In genomic region chr4:88954045-88954444, GRCm38 (mm10) we compare ENCODE assay signal across 21 mouse cellular contexts.
DNase-seq lines count a peak whose midpoint lies in the region; TF ChIP-seq lines count a peak whose summit lies in the region.
"Had no signal": no experiment of that assay in that cellular context is flagged by ENCODE, and none has a peak within 500 bp of the region (broad histone marks: within the 10 kb centered on the region; RNA-seq: fewer than 3 reads in every experiment).

No protein-coding gene starts in this region.

- H3K4me1 ChIP-seq in embryonic fibroblast, embryonic 13.5 days (ENCODE audit: control insufficient read depth, insufficient read depth, low read length), result peaks cover 18% of the 10 kb centered on the region
- H3K4me1 ChIP-seq: embryonic facial prominence, embryonic 12.5 days had no signal

- H3K4me3 ChIP-seq in C2C12 (ENCODE audit: insufficient read depth, poor library complexity, severe bottlenecking), result no peak overlapping the region
- H3K4me3 ChIP-seq in embryonic fibroblast, embryonic 13.5 days (ENCODE audit: insufficient read depth, low read length), result no peak overlapping the region
- H3K4me3 ChIP-seq: embryonic facial prominence, embryonic 10.5 days; embryonic facial prominence, embryonic 12.5 days; erythroblast, embryonic 14.5 days; forebrain, embryonic 10.5 days; forebrain, embryonic 12.5 days had no signal

- no peak for TF ChIP-seq CTCF in C2C12 (IDR thresholded peaks at IDR 0.05; ENCODE audit: control insufficient read depth, insufficient read depth, insufficient read length)
- TF ChIP-seq CTCF in embryonic fibroblast, embryonic 13.5 days (IDR thresholded peaks at IDR 0.05; ENCODE audit: borderline replicate concordance, insufficient read depth, low read length), result no peak

- no peaks in the 10 kb centered on the region for H3K36me3 ChIP-seq in C2C12 (ENCODE audit: control insufficient read depth, insufficient read depth)
- H3K36me3 ChIP-seq: embryonic facial prominence, embryonic 10.5 days; embryonic facial prominence, embryonic 12.5 days; forebrain, embryonic 10.5 days; forebrain, embryonic 12.5 days had no signal

- H3K27me3 ChIP-seq in C2C12 (ENCODE audit: control insufficient read depth, insufficient read depth, insufficient read length), result no peaks in the 10 kb centered on the region
- H3K27me3 ChIP-seq: embryonic facial prominence, embryonic 12.5 days; forebrain, embryonic 12.5 days; Patski had no signal

- H3K79me3 ChIP-seq in C2C12 (ENCODE audit: low read depth), result peaks cover 13% of the 10 kb centered on the region

- peak overlapping the region; percentile 60 for H3K27ac ChIP-seq in embryonic fibroblast, embryonic 13.5 days (ENCODE audit: insufficient read depth, low read length)
- H3K27ac ChIP-seq: embryonic facial prominence, embryonic 10.5 days; embryonic facial prominence, embryonic 12.5 days; forebrain, embryonic 10.5 days; forebrain, embryonic 12.5 days had no signal

- H3K79me2 ChIP-seq in C2C12 (ENCODE audit: control insufficient read depth, insufficient read depth), result peaks cover 47% of the 10 kb centered on the region

- no peak overlapping the region for H3ac ChIP-seq in C2C12 (ENCODE audit: control insufficient read depth, insufficient read length, low read depth)

- peak; percentile 37 for DNase-seq in 3134 (ENCODE audit: extremely low read depth, insufficient read length, low spot score)
- DNase-seq in urinary bladder, postnatal 10 days (ENCODE audit: low spot score), result no peak
- DNase-seq in natural killer cell, adult 2 months (ENCODE audit: low spot score in 2 of 2), result no peak
- no peak for DNase-seq in spleen, postnatal 10 days (ENCODE audit: low spot score in 2 of 2)
- DNase-seq: adrenal gland, adult 8-10 months; adrenal gland, postnatal 14 days; adrenal gland, postnatal 36 days; B cell, adult 2 months; cerebellum, adult 11-12 months; cerebellum, adult 2 months; cerebellum, adult 9-10 months; cerebellum, postnatal 10 days; cerebellum, postnatal 25 days had no signal

- no peak for TF ChIP-seq POLR2A in embryonic fibroblast, embryonic 13.5 days (IDR thresholded peaks at IDR 0.05; ENCODE audit: low read depth, low read length)

TF ChIP-seq in C2C12, 6 proteins besides CTCF, POLR2A, EP300 and RAD21:
- TF ChIP-seq MYOD1 (IDR thresholded peaks at IDR 0.05; ENCODE audit: control insufficient read depth, insufficient read length, low read depth), result no peak
- TF ChIP-seq USF1 (IDR thresholded peaks at IDR 0.05; ENCODE audit: low read depth), result no peak
- TF ChIP-seq CEBPB (IDR thresholded peaks at IDR 0.05; ENCODE audit: low read depth), result peak; percentile 86
- no peak for TF ChIP-seq MYOG (IDR thresholded peaks at IDR 0.05; ENCODE audit: control insufficient read depth, extremely low read depth, insufficient read length)
TF ChIP-seq in C2C12: peak in this region for 1.
